ENCODE assay signal across 9 mouse cellular contexts in the genomic region with DNA sequence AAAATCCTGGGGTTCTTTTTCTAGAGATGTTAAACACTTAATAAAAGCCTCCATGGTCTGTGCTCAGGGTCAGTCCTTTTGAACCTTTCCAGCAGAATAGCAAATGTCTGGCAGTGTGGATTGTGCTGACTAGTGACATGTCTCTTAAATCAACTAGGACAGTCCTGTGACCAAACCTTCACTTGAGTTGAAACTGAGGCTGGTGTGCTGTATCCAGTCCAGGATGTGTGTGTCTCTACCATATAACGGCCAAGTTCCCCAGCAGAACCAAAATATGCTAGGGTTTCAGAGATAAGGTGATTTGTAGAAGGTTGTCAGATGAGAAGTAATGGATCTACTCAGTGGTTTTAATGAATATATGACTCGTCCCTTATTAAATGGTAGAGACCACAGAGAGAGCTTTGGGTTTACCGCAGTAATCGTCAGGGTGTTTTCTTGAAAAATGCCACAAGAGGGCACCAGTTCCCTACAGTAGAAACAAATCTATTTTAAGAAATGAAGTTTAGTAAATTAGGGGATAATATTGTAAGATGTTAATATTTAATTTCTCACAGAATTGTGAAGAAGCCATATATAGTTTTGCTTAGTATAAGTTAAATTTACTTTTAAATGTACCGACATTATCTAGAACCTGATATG. TPM values are rescaled to one million over a fixed set of nuclear protein-coding genes. Genes with fewer than 3 reads are reported as not detected.
A peak's percentile ranks its signal among the peaks of the same experiment; 100 is the strongest.
DNase-seq lines count a peak whose midpoint lies in the region; ATAC-seq and TF ChIP-seq lines count a peak whose summit lies in the region.
"Had no signal": no experiment of that assay in that cellular context is flagged by ENCODE, and none has a peak within 500 bp of the region (broad histone marks: within the 10 kb centered on the region; RNA-seq: fewer than 3 reads in every experiment).

No protein-coding gene starts in this region.

- ATAC-seq in lung, embryonic 14.5 days (ENCODE audit: insufficient read depth) = no peak
- ATAC-seq in activated CD4-positive, CD25-positive, alpha-beta regulatory T cell, adult 4 months = peak; percentile 57
- ATAC-seq in intestine, postnatal 0 days = no peak

- no peak overlapping the region for H3K27ac ChIP-seq in gastrocnemius, adult 2 months
- H3K27ac ChIP-seq in lung, embryonic 14.5 days (ENCODE audit: low read depth) = no peak overlapping the region
- H3K27ac ChIP-seq in intestine, postnatal 0 days (ENCODE audit: low read depth, low read length) = no peak overlapping the region
- H3K27ac ChIP-seq: heart, embryonic 13.5 days had no signal

- H3K27me3 ChIP-seq in lung, embryonic 14.5 days (ENCODE audit: insufficient read depth, low read length) = no peaks in the 10 kb centered on the region
- no peaks in the 10 kb centered on the region for H3K27me3 ChIP-seq in intestine, postnatal 0 days (replicated peaks; ENCODE audit: control insufficient read depth, insufficient read depth, low read length)
- H3K27me3 ChIP-seq: heart, embryonic 13.5 days had no signal

- H3K4me2 ChIP-seq in lung, embryonic 14.5 days = no peak overlapping the region
- H3K4me2 ChIP-seq in intestine, postnatal 0 days (replicated peaks; ENCODE audit: low read depth) = no peak overlapping the region
- H3K4me2 ChIP-seq: heart, embryonic 13.5 days had no signal

- 53% methylated on average over 5 of the region's 5 CpGs for WGBS in lung, embryonic 14.5 days
- 55% methylated on average over 5 of the region's 5 CpGs for WGBS in intestine, postnatal 0 days

- intact Hi-C loops in gastrocnemius, adult 2 months (cut with DNase I) = loop anchor here (2.0 to 5.0 kb wide), 2 partner anchors 135 to 179 kb away; no protein-coding TSS in a partner anchor
- intact Hi-C loops in gastrocnemius, postnatal 14 days (cut with DNase I; ENCODE audit: low total_unique reads) = no loop called here

- H3K4me3 ChIP-seq in gastrocnemius, adult 2 months = no peak overlapping the region
- no peak overlapping the region for H3K4me3 ChIP-seq in lung, embryonic 14.5 days (ENCODE audit: low read depth, low read length)
- no peak overlapping the region for H3K4me3 ChIP-seq in intestine, postnatal 0 days (ENCODE audit: low read depth, low read length)
- H3K4me3 ChIP-seq: heart, embryonic 13.5 days had no signal

- no peaks in the 10 kb centered on the region for H3K4me1 ChIP-seq in lung, embryonic 14.5 days (ENCODE audit: insufficient read depth)
- H3K4me1 ChIP-seq in intestine, postnatal 0 days (replicated peaks; ENCODE audit: control insufficient read depth, insufficient read depth, low read length) = no peaks in the 10 kb centered on the region
- H3K4me1 ChIP-seq: heart, embryonic 13.5 days had no signal

- no peak overlapping the region for H3K9ac ChIP-seq in lung, embryonic 14.5 days
- no peak overlapping the region for H3K9ac ChIP-seq in intestine, postnatal 0 days (ENCODE audit: low read depth, low read length)
- H3K9ac ChIP-seq: heart, embryonic 13.5 days had no signal

- peaks cover 68% of the 10 kb centered on the region for H3K36me3 ChIP-seq in lung, embryonic 14.5 days (ENCODE audit: insufficient read depth)
- H3K36me3 ChIP-seq in intestine, postnatal 0 days (ENCODE audit: control insufficient read depth, insufficient read depth) = peaks cover 66% of the 10 kb centered on the region

- TF ChIP-seq CTCF in gastrocnemius, adult 2 months (IDR thresholded peaks at IDR 0.05) = peak; percentile 75
- peak; percentile 62 for TF ChIP-seq CTCF in lung, embryonic 14.5 days (IDR thresholded peaks at IDR 0.05; ENCODE audit: low read depth)
- TF ChIP-seq CTCF in intestine, postnatal 0 days (IDR thresholded peaks at IDR 0.05; ENCODE audit: low read depth) = peak; percentile 74

- no peak for DNase-seq in gastrocnemius, adult 2 months
- no peak for DNase-seq in gastrocnemius, postnatal 14 days
- DNase-seq in lung, embryonic 14.5 days = peak; percentile 80
- no peak for DNase-seq in lung, postnatal 4 days
- DNase-seq in ovary, postnatal 14 days (ENCODE audit: low spot score) = no peak
- DNase-seq in adrenal gland, postnatal 25 days = no peak

- H3K9me3 ChIP-seq in lung, embryonic 14.5 days (ENCODE audit: low read depth, low read length) = no peaks in the 10 kb centered on the region
- no peaks in the 10 kb centered on the region for H3K9me3 ChIP-seq in intestine, postnatal 0 days (ENCODE audit: control insufficient read depth)
- H3K9me3 ChIP-seq: heart, embryonic 13.5 days had no signal

RNA-seq across cellular contexts. Expression of gene Traf6, which starts 15.5 kb away (rescaled TPM):
- total RNA-seq in gastrocnemius, adult 2 months (2021) = 10 to 100 TPM in 1 of 2 experiments, 1 to 10 TPM in 1; 9.1 to 11.0 TPM
- 10 to 100 TPM in 1 of 2 experiments, 1 to 10 TPM in 1; 9.6 to 10.1 TPM for total RNA-seq in gastrocnemius, postnatal 14 days (2021)
- 15.4 and 16.9 TPM in 2 replicates for polyA plus RNA-seq in lung, embryonic 14.5 days (2014; fragmentation: Nextera tagmentation; extraction: Ambion mirVana)
- polyA plus RNA-seq in activated CD4-positive, CD25-positive, alpha-beta regulatory T cell, adult 4 months (2017; shearing (Covaris generic)) = 10 to 100 TPM; 14.1 to 14.8 TPM
- polyA plus RNA-seq in intestine, postnatal 0 days (2015; fragmentation: Nextera tagmentation; extraction: Ambion mirVana) = 4.9 and 5.5 TPM in 2 replicates
- total RNA-seq in adrenal gland, postnatal 25 days (2021) = 18.7 and 20.0 TPM in 2 replicates

RNA-seq across cellular contexts. Expression of gene B230118H07Rik, which starts 44.4 kb away (rescaled TPM):
- total RNA-seq in gastrocnemius, adult 2 months (2021) = 10 to 100 TPM; 79.3 to 89.4 TPM
- 10 to 100 TPM; 52.8 to 55.1 TPM for total RNA-seq in gastrocnemius, postnatal 14 days (2021)
- polyA plus RNA-seq in lung, embryonic 14.5 days (2014; fragmentation: Nextera tagmentation; extraction: Ambion mirVana) = 52.4 and 53.9 TPM in 2 replicates
- 1 to 10 TPM; 2.4 to 2.5 TPM for polyA plus RNA-seq in activated CD4-positive, CD25-positive, alpha-beta regulatory T cell, adult 4 months (2017; shearing (Covaris generic))
- 31.0 and 33.6 TPM in 2 replicates for polyA plus RNA-seq in intestine, postnatal 0 days (2015; fragmentation: Nextera tagmentation; extraction: Ambion mirVana)
- total RNA-seq in adrenal gland, postnatal 25 days (2021) = 28.3 and 30.4 TPM in 2 replicates

RNA-seq across cellular contexts. Expression of gene Rag1, which starts 44.4 kb away (rescaled TPM):
- not detected for total RNA-seq in gastrocnemius, adult 2 months (2021)
- total RNA-seq in gastrocnemius, postnatal 14 days (2021) = under 1 TPM; 0.04 to 0.10 TPM
- not detected in 2 replicates for polyA plus RNA-seq in lung, embryonic 14.5 days (2014; fragmentation: Nextera tagmentation; extraction: Ambion mirVana)
- not detected for polyA plus RNA-seq in activated CD4-positive, CD25-positive, alpha-beta regulatory T cell, adult 4 months (2017; shearing (Covaris generic))
- polyA plus RNA-seq in intestine, postnatal 0 days (2015; fragmentation: Nextera tagmentation; extraction: Ambion mirVana) = not detected in 2 replicates
- total RNA-seq in adrenal gland, postnatal 25 days (2021) = not detected in 2 replicates
